Mouse (Mus musculus) spleen, adult 18-20 months (tissue): Measurements from ENCODE around the gene Tbc1d22a.

Source experiments
- DNase-seq, 2 experiments: peaks; one replicate each; pipeline ENCODE4 v3.0.0; 2022; ENCODE audit warnings: mixed read lengths in 2 of 2

Tbc1d22a gene

DNA sequence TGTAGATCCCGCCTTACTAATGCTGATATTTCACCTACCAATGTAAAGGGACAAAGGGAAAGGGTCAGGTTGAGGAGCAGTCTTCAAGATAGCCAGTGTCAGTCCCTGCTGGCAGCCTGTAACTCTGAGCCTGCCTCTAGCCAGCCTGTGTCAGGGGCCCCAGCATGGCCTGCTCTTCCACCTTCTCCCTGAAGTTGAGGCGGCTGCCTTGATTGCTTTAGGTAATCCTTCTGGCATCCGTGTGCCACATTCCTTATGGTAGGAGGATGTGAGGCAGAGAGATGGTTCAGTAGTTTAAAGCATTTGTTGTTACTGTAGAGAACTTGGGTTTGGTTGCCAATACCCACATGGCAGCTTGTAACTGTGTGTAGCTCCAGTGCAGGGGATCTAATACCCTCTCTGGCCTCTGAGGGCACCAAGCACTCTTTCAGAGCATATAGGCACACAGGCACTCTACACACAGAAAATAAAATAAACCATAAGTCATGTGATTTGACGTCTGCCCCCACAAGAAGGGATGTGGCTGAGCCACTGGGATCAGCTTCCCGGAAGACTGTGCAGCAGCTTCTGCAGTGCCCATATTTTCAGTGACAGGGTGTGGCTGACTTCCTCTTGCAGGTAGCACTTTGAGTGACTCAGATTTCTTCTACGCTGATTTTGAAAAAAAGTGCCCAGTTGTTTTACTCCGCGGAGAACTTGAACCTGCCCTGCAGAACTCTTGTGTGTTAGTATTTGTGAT lies 128.5 kb downstream of the Tbc1d22a start:
- no peak for DNase-seq

GRCm38 (mm10) chr15:86344906-86345331 lies 130.7 kb downstream of the Tbc1d22a start:
- DNase-seq: no peak

DNA sequence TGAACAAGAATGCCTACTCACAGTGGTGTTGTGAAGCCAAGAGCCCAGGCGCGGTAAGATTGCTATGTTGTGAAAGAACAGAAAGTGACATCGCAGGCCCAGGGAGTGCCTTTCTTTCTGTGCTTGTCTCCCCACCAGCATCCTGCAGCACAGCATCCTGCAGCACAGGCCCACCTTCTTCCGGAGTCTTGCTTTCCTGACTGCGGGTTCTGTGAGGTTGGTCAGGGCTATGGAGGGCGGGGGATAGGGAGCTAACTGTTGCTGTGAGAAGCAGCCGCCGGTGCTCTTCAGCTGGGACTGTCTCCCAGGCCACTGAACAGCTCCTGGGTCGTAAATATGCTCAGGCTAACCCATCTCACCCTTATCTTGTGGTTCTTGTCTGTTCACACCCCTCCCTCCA lies 131.6 kb downstream of the Tbc1d22a start:
- peak in 1 of 2 experiments; percentile 13 for DNase-seq

DNA sequence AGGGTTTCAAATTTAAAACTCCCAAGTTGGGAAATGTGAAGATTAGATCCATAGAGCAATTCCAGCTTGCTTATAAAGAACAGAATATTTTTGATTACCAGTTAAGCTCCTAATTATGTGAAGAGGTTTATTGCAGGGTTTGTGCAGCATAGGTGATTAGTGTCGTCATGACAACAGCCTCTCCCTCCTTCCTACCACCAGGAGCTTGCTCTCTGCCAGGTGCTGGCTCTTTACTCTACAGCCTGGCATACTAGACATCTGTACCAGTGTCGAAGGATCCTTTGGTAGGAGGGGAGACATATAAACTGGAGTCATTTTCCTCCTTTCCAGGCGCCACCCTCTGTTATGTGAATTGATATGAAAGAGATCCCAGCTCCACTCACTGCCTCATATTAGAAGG lies 132.3 kb downstream of the Tbc1d22a start:
- no peak for DNase-seq

GRCm38 (mm10) chr15:86354932-86355331 lies 140.7 kb downstream of the Tbc1d22a start:
- DNase-seq: no peak

- no peak for DNase-seq
Observed at GRCm38 (mm10) chr15:86355857-86356256, 141.6 kb downstream of the Tbc1d22a start.

DNA sequence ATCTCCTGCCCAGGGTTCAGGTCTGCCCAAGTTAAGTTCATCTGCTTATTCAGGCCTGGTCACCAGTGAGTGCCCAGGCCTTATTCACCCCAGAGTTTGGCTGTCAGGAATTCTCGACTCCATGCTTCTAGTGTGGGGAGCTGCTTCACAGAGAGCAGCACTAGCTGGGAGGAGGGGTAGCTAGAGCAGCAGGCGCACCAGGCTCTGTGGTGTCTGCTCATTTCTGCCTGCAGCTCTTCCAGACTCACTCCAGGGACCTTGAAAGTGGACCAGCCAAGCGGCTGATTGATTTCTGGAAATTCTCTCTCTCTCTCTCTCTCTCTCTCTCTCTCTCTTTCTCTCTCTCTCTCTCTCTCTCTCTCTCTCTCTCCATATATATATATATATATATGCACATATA lies 146.1 kb downstream of the Tbc1d22a start:
- DNase-seq: no peak

DNA sequence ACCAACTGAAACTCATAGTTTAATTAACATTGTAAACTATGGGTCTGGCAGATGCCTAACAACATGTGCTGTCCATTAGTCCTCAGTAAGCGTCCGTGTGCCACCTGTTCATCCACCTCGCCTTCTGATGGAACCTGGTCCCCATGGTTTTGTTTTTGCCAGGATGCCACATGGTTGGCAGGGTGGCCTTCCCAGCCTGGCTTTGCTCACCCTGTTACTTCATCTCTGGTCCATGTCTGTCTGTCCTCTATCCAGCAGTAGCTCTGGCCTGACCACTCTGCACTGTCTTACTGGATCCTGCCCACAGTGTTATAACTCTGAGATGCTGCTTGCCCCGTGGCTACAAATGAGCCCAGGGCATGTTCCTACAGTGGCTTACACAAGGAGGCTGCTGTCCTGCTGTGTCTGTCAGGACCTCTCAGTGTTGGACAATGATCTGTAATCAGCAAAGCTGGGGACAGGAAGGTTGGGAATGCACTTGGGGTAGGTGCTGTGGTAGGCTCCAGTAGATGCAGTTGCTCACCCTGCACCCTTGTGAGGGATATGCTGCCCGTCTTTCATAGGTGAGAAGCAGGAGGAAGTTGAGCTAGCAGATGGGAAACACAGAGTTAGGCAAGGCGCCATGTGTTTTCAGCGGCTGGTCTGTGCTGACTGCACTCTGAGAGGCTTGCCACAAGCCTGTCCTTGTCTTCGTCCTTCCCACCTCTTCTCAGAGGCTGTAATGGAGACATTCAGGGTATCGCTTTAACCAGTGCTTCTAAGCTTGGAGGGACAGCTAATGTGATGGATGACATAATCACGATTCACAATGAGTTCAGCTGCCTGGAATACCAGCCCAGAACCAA lies 148.3 kb downstream of the Tbc1d22a start:
- no peak for DNase-seq

DNA sequence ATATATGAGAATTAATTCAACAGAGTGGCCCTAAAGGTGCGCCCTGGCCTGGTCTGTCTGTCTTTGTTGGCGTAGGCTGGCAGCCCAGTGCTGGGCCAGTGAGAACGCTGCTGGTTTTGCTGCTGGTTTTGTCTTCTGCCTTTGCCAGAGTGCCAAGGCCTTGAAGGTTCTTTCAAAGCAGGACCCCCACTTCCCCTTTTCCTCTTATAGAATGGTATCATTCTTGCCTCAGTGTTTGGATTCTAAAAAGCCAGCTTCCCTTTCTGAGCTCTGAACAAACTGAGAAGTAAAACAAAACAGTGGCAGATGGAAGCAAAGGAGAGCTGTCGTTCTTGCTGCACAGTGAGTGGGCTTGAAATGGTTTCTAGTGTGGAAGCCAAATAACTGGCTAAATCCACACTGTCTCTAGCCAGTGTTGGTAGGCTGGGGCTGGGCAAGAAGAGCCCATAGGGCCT lies 149.6 kb downstream of the Tbc1d22a start:
- no peak for DNase-seq

DNA sequence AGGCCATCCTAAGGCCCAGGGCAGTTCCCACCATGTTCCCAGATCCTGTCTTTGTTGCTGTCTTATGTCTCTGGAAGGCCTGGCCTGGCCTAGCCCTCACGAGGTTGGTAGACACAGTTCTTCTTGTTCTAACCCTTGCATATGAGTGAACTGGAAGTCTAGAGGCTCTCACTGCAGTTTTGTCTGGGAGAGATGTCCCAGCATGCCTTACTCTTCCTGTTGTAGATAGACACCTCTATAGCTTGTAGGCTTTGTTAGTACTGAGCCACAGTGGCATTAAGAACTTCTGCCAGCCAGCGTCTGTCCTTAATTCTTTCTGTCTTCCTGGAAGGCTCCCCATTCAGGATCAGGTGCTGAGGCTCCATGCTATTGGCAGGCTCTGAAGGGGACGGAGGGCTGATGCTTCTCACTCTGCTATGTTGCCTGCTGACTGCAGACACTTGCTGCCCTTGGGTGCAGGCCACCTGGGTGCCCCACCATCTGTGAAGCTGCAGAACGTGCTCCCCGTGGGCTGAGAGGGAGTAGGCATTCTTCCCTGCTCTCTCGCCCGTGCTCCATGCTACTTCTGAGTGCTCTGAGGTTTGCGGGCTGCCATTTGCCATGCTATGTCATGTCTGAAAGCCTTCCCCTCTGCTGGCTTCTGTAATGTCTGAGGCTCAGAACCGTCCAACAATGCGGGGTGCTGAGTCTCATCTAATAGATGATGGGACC lies 150.8 kb downstream of the Tbc1d22a start:
- DNase-seq: no peak

- DNase-seq: no peak
Observed at GRCm38 (mm10) chr15:86366726-86367125, 152.5 kb downstream of the Tbc1d22a start.

- no peak for DNase-seq
Observed at GRCm38 (mm10) chr15:86367247-86367646, 153.0 kb downstream of the Tbc1d22a start.

DNA sequence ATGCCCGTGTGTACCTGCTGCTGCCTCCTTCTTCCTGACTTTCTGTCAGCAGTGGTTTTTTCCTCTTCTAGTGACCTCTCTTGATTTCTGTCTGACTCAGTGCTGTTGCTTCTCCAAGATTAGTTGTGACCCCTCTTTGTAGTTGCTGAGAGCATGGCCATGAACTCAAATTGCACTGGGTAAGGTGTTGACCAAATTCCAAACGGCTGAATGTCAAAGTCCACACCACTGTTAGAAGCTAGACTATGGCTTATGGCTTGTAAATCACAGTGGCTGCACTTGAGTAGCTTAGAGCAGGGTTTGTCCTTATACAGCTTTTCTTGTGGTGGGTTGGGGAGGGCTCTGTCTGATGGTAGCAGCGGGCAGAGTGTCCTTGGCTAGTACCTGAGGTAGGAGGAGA lies 156.6 kb downstream of the Tbc1d22a start:
- DNase-seq: no peak

DNA sequence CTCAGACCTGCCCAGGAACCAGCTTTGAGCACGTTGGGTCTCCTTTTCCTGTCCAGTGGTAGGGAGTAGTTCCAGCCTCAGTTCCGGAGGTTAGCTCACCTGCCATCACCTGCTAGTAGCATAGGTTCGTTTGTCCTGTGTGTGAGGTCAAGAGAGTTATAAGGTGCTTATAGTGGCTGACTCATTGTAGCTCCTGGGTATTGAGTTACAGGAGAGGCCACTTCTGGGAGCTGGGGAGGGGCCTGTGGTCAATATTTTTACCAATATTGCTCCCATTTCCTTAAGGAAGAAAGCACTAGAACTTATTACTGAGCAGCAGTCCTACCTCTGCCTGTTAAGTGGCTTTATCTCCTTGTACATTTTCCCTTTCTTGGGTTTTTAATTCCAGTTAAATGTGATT lies 161.0 kb downstream of the Tbc1d22a start:
- DNase-seq: no peak

DNA sequence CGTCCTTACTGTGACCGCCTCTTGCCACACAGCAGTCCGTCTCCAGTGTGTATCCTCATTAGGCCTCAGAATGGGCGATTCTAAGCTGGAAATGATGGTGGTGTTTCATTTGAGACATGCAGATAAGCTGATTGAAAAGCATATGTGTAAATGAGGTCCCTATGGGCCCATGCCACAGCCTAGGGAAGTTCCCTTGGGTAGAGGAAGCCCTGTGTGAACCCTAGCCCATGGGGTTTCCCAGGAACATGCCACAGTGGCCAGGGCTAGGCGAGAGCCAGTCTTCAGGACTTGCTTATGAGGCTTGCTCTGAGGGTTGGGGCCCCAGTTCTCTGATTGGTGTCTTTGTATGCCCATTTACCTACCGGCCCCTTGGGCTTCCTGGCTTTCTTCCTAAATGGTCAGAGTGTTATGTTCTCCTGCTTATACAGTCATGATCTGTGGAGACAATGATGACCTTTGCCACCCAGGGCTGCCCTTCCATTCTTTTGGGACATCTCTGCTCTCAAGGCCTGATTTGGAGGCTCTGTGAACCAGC lies 161.7 kb downstream of the Tbc1d22a start:
- no peak for DNase-seq

GRCm38 (mm10) chr15:86383278-86383677 lies 169.0 kb downstream of the Tbc1d22a start:
- DNase-seq: no peak

DNA sequence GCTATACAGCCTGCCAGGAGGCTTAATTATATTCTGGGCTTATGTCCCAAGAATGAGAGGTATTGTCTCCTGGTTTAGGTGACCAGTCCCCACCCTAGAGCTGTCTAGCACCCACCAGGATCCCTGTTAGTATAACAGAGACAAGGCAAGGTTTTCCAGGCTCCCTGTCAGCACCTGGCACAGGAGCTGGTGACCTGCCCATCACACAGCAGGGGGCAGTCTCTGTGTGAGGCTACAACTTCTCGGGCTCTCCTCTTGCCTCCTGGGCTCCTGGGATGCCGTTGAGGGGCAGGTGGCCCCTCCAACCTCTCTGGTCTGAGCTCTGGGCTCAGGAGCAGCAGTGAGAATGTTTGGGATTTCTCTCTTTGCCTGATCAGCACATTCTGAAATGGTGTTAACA lies 171.2 kb downstream of the Tbc1d22a start:
- DNase-seq: no peak

DNA sequence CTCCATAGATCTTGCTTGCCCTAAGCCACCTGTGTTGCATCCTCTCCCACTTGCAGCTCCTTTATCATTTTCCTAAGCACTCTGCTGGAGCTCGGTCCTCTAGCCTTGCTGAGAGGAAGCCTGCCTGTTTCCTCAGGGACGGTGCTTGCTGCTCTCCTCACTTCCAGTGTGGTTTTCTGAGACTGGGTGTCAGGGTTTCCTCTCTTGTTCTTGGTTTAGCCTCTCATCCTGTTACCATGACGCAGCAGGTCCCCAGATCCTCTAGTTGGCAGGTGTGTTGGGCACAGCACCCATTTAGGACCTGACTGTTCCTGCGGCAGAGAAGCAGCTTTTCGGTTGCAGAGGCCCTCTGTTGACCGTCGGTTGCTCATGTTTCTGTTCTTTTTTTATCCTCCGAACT lies 172.1 kb downstream of the Tbc1d22a start:
- DNase-seq: no peak

GRCm38 (mm10) chr15:86388597-86388996 lies 174.3 kb downstream of the Tbc1d22a start:
- no peak for DNase-seq

- no peak for DNase-seq
Observed at GRCm38 (mm10) chr15:86404866-86405265, 190.6 kb downstream of the Tbc1d22a start.

DNA sequence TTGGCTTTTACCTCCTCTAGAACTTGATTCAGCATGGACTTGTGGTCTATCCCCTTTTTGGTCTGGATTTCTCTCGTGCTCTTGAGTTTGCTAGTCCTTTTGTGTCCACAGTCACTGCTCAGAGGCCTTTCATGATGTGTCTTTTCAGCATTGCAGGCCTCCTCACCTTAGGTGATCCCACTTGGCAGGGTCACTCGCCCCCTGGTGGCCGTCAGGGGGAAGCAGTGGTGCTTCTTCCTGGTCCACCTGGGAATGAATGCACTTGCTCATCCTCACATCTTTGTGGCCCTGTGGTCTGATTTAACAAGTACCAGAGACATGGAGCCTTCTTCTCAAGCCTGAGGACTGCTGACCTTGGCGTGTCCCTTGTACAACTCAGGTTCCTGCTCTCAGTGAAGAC lies 191.3 kb downstream of the Tbc1d22a start:
- peak; percentile 12 to 60 for DNase-seq

- no peak for DNase-seq
Observed at GRCm38 (mm10) chr15:86409352-86409751, 195.1 kb downstream of the Tbc1d22a start.

DNA sequence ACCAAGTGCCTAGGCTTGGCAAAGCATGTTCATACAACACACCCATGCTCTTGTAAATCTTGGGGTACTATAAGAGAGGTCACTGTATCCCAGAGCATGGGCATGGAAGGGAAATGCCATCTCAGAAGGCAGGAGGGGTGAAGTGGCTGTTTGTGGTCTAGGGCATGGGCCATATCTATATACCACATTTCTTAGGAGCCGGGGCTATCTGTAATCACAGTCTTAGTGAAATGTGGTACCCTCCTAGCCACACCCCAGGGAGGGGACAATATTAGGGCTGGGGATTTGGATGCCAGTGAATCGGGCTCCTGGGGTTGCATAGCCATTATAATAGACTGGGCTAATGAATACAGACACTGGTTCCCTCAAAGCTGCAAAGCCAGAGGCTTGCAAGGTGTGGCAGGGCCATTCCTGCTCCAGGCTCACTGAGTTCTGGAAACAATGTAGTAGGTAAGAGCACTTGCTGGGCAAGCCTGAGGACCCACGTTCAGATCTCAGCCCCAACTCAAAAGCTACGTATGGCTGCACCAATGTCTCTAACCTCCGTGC lies 197.3 kb downstream of the Tbc1d22a start:
- no peak for DNase-seq
